Mouse (Mus musculus) ES-Bruce4 (cell line): ENCODE data around the gene Fam135a.

Source experiments
- EP300 ChIP-seq: IDR thresholded peaks from 2 replicates; pipeline ENCODE4 v1.6.1; 2011; ENCODE audit warnings: low read depth, low read length; ENCODE audit not compliant: insufficient read depth
- POLR2A ChIP-seq: IDR thresholded peaks from one replicate; pipeline ENCODE4 v1.8.1; 2011; ENCODE audit warnings: low read length; ENCODE audit not compliant: insufficient read depth

- TF ChIP-seq EP300, result no peak
- TF ChIP-seq POLR2A, result no peak
Measured at GRCm38 (mm10) chr1:24074396-24074795, 25.7 kb downstream of the Fam135a start.
